Mouse (Mus musculus) embryo, embryonic 9.5 days (tissue): ENCODE data around the gene Ank2.
"Not testable (repeated sequence)": the region's sequence is repeated elsewhere in the genome, so short reads cannot be mapped to it uniquely, and the experiment has no call there.

Source experiments
- DNase-seq: peaks from one replicate; pipeline ENCODE4 v3.0.0-alpha.2; 2017; ENCODE audit errors: extremely low spot score

The Ank2 gene

DNA sequence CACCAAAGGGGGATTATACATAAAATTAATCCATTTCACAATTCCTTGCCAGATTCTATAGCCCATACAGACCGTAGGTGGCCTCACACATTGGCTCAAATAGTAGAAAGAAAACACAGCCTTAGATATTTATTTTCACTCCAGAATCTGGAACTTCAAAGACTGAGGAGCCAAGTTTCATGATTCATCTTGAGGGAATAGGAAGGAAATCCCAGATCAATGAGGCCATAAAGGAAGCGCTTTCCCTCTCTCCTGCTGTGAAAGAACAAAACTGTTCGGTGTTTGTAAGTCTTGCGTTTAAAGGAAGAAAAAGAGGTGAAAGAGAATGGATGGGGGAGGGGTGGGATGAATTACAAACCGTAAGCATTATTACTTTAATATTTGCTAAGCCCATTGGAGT lies 137.8 kb downstream of the Ank2 start:
- no peak for DNase-seq

GRCm38 (mm10) chr3:127355252-127355651 lies 143.9 kb downstream of the Ank2 start:
- no peak for DNase-seq

DNA sequence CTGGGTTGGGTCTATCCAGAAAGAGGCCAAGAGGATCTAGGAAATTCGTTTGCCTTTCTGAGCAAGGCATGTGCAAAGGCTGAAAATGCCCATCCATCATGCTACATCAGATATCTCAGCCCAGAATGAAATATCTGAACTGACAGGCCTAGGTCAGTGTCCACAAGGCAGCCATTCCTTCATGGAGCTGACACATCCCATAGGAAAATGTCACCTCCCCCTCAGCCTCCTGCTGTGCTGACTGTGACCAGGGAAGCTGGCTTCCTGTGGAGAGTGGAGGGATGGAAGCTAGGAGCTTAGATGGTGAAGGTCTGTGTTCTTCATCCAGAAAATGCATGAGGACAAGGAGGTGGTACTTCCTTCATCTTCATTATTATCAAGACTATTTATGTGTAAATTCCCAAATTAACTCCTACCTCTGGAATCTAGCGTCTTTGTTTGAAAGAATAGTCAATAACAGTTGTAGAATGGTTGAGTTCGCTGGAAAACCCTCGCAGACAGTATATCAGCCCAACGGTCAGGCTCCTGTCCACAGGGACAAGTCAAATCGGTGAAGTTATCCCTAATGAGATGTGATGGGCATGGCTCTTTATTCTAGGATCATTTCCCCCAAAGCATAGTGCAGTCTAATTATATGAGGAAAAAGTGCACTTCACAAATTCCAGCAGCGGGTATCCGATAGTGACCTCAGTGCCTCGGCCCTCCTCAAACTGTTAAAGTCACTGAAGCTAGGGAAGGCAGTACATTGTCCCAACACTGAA lies 148.4 kb downstream of the Ank2 start:
- DNase-seq = no peak

- DNase-seq = no peak
Observed at GRCm38 (mm10) chr3:127348926-127349325, 150.2 kb downstream of the Ank2 start.

GRCm38 (mm10) chr3:127345860-127346459 lies 153.2 kb downstream of the Ank2 start:
- DNase-seq = no peak

- no peak for DNase-seq
Observed at GRCm38 (mm10) chr3:127341300-127341699, 157.8 kb downstream of the Ank2 start.

DNA sequence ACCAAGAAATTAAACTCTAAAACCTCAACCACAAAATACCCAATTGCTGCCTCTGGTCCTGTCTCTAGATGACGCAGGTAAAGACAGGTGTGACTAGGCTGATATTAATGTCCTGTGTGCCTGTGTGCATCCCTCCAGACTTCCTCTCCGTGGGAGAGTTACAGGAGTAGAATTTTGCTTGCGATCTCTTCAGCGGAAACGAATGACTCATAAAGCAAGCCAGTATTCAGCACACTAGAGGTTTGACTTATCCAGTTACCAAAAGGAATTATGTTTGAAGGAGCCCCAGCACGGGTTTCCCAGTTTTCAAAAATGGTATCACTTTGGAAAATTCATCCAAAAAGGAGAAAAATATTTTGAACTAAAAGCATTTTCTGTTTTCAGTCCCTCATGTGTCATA lies 164.3 kb downstream of the Ank2 start:
- DNase-seq = no peak

GRCm38 (mm10) chr3:127331562-127331961 lies 167.6 kb downstream of the Ank2 start:
- DNase-seq = no peak

DNA sequence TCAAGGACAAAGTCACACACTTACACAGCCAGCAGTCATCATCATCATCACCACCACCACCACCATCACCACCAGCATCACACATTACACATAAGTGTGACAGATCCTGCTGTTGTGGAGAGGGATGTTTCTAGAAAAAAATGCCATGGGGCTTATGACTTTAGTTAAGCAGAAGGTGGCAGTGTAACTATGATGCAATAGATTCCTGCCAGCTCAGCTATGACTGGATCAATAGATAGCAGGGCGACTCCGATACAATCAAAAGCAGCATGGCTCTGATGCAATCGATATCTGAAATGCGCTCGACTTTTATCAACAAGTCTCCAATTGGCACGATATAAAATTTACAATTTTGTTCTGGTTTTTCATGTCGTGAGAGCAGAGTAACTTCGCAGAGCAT lies 172.8 kb downstream of the Ank2 start:
- no peak for DNase-seq

GRCm38 (mm10) chr3:127322870-127323269 lies 176.3 kb downstream of the Ank2 start:
- DNase-seq = peak; percentile 70

DNA sequence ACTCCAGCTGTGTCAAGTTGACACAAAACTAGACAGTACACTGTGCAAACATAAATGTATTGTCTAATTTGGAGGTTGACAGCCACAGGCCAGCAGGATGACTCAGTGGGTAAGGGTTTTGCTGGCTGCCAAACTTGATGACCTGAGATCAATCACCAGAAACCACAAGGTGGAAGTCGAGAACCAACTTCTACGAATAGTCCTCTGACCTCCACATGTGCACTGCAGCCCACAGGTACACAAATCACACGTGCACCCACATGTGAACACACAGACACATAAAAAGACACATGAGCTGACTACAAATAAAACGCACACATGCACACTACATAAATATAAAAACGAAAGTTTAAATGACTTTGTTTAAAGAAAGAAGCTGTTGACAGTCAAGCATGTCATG lies 177.5 kb downstream of the Ank2 start:
- no peak for DNase-seq

DNA sequence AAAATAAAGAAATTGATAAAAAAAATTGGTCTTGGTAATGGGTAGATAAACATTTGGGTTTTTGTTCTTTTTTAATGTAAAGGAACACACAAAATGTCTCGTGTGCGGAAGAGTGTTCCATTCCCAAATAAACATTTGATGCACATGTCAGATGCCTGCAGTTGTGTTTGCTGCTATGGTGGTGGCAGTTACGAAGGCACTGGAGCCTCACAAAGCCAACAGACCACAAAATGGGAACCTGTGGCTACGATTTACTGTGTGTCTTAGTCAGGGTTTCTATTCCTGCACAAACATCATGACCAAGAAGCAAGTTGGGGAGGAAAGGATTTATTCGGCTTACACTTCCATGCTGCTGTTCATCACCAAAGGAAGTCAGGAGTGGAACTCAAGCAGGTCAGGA lies 178.1 kb downstream of the Ank2 start:
- DNase-seq = not testable (repeated sequence)

GRCm38 (mm10) chr3:127320311-127320710 lies 178.8 kb downstream of the Ank2 start:
- DNase-seq = no peak

DNA sequence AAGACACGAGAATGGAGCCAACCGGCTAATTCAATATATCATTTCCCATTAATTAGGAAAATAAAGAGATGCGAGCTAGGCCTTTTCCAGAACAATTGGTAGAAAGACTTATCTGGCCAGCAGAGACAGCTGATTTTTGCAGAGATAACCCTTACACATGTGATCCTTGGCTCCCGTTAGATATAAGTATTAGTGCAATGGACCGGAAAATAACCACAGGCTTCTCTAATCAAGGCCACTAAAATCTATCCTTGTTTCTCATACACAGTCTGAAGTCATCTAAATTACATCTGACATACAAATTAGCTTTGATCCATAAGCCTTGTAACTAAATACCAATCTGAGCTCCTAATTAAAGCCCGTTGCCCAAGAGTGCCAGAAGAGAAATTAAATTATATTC lies 181.5 kb downstream of the Ank2 start:
- no peak for DNase-seq

GRCm38 (mm10) chr3:127316717-127317116 lies 182.4 kb downstream of the Ank2 start:
- no peak for DNase-seq

DNA sequence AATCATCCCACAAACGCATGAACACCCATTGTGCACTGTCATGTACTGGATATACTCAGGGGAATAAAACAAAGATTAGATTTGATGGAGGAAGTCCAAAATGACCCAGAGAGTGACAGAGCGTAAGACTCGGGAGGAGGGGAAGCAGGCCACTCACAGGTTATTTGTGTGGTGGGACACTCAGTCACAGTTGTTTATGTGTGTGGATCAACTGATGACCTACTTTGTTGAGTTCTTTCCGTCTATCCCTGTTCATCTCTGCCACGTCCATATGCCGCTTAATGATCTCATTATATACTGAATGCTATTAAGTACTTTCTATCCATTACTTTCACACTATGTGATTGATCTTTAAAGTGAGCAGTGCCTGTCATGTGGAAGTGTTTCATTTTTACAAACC lies 187.6 kb downstream of the Ank2 start:
- no peak for DNase-seq

DNA sequence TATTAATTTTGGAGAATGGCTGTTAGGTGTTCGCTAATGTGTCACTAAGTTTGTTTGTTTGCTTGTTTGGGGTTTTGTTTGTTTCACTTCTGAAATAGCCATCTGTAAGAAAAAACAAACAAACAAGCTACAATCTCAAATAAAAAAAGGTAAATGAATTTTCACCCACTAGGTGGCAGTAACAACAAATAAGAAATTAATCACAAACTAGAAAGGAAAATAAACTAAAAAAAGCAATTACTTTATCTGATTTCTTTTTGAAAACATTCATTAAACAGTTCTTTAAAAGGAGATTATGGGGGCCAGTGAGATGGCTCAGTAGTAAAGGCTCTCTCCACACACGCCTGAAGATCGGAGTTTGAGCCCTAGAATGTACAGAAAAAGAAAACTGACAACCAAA lies 189.1 kb downstream of the Ank2 start:
- no peak for DNase-seq

DNA sequence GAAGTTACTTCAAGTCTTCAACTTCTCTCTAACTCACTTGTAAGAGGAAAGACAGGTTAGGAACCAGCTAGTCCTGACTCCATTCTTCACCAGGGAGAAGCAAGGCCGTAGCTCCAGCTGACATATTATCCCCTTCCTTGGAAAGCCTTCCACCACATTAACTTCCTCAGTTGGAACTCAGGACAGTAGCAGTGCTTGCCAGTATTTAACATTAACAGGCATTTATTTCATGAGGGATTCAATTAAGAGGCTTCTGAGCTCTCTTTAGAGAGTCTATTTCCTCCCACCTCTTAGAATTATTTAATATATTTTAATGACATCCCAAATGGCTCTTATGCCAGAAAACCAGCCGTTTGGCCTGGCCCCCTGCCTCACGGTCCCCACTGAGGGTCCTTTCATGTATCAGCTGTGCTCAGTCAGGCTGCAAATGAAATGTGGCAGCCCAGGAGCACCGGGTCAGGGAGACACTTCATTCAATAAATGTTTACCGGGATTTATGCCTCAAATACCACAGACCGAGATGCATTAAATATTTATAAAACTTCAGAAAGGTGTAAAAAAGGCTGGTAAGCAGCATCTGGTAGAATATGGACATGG lies 195.1 kb downstream of the Ank2 start:
- no peak for DNase-seq

DNA sequence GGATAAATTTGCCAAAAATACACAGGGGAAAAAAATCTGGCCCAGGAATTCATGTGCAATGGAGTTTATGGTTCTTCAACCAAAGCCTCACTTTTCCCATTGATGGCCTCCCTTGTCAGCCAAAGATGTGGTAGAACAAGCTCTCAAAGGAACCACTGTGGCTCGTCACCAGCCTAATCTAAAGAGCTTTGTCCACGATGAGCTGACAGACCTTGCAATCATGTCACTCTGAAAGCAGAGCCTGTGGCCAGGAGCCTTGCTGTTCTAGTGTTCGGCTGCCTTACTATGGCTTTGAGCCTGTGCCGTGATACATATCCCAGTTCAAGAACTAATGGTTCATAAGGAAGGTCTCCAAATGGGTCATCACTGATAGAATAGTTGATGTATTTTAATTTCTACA lies 196.1 kb downstream of the Ank2 start:
- no peak for DNase-seq

- no peak for DNase-seq
Observed at GRCm38 (mm10) chr3:127300790-127301189, 198.4 kb downstream of the Ank2 start.

DNA sequence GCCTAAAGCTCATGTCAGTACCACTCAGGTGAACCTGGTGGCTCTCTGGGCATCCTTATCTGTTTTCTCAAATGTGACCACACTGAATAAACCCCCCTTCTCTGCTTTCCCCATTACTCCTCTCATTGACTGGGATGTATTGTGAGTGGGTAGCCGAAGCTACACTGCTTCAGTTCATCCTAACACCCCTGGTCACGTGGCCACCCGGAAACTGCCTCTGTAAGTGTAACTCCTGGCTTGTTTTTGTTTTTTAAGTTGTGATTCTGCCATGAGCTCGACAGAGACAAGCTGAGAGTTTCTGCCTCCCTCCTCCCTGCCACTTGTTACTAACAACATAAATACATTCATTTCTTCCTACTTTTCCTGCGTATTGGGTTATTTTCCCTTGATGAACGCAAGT lies 203.2 kb downstream of the Ank2 start:
- no peak for DNase-seq

GRCm38 (mm10) chr3:127294610-127295349 lies 204.4 kb downstream of the Ank2 start:
- no peak for DNase-seq

DNA sequence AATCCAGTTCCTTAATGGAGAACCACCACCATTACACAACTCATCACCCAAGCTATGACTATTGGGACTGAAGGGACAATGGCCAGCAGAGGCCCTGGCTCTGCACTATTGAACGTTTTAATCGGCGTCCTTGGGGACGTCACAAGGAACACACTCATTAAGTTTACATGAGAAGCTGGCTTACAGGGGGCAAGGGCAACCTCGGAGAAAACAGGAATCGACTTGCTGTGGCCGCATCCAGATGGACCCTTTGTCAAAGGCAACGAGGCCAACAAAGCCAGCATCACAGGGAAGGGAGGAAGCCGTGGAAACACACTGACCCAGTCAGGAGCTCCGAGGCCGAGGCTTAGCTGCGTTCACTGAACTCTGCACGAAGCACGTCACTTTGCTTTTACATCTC lies 205.1 kb downstream of the Ank2 start:
- DNase-seq = peak; percentile 28
